Mouse (Mus musculus) bone marrow, adult 2 months (tissue): ENCODE measurements around the gene Dpf2.

Experiments used
- CTCF ChIP-seq: fragments of 200-500 bp; IDR thresholded peaks from 2 replicates; pipeline ENCODE4 v1.5.1; 2011; ENCODE audit warnings: low read length, control low read depth; ENCODE audit not compliant: control insufficient read depth, insufficient read depth
- POLR2A ChIP-seq: fragments of 200-500 bp; IDR thresholded peaks from 2 replicates; pipeline ENCODE4 v1.6.1; 2011; ENCODE audit warnings: low read depth, mild to moderate bottlenecking, control low read depth, low read length, borderline replicate concordance; ENCODE audit not compliant: control insufficient read depth

DNA sequence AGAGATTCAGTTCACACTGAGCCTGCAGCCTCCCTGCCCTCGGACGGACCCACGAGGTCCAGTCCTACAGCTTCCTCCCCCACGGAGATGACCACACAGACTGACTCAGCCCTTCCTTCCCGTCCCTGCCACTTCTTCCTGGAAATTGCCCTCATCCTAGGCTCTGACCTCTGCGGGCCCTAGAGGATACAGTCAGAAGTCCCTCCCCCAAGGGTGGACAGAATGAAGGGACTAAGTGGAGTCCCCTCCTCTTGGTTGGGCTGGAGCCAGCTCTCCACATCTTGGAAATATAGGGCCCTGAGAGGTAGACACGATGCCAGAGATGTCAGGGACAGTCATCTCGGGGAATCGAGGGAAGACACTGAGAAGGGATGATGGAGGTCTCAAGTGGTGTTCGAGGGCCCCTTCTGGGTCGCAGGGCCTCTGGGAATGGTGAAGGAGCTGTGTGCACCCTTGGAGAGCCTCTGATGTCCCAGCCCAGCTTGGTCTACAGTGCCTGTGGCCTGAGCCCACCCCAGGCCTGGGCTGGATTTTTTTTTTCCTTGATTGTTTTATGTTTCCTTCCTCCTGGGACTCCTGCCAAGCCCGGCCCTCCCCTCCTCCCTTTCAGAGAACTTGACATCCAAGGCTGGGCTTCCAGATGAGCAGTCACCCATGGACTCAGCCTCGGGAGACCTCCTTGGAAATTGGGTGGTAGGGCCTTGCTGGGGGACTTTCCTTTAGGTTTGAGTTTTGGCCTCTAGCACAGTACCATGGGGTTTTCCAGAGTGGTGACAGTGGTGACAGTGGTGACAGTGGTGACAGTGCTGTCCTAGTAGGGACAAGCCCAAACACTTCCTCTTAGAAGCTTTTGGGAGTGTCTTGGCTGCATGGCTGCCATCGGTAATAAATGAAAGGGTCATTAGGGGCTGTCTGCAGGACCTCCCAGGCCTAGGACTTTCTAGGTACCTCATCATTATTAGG, 17.1 kb upstream of the Dpf2 start:
- no peak for TF ChIP-seq CTCF
- no peak for TF ChIP-seq POLR2A
